Mouse (Mus musculus): ENCODE data around the gene Gm4969.

DNA sequence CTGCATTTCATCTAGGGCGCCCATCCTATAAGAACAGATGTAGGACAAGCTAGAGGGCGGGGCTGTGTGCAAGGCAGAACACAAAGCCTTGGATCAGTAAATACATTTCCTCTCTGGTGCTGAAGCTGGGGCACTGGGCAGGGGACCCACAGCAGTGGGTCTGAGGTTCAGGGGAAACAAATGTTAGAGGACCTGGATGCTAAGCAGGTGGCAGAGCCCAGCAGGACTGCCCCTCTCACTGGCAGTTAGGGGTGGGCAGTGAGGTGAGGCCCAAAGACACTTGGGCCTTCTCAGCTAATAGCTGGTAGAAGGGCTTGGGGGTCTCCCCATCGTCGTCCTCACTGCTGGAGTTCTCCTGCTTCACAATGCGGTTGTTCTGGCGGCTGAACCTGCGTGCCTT lies 19.4 kb downstream of the Gm4969 start:
- TF ChIP-seq POLR2AphosphoS5 (IDR thresholded peaks at IDR 0.05; ENCODE audit: borderline replicate concordance, low read depth, low read length) = no peak
- no peak for TF ChIP-seq CTCF (IDR thresholded peaks at IDR 0.05 in 2 of 3, conservative IDR thresholded peaks at IDR 0.05 in 1 of 3; ENCODE audit: control insufficient read depth in 1 of 3, insufficient read depth in 1 of 3, low read depth in 2 of 3, low read length in 3 of 3, poor library complexity in 1 of 3, severe bottlenecking in 1 of 3)
- TF ChIP-seq GATA1 (IDR thresholded peaks at IDR 0.05; ENCODE audit: low read depth, low read length) = no peak
- TF ChIP-seq POLR2A (IDR thresholded peaks at IDR 0.05; ENCODE audit: control insufficient read depth in 1 of 2, insufficient read depth in 1 of 2, low read depth in 1 of 2, low read length in 2 of 2, poor library complexity in 1 of 2) = no peak
- TF ChIP-seq EP300 (IDR thresholded peaks at IDR 0.05; ENCODE audit: low read depth in 1 of 2, low read length in 2 of 2) = no peak
- no peak for TF ChIP-seq ETS1 (IDR thresholded peaks at IDR 0.05; ENCODE audit: low read depth, low read length)
- no peak for TF ChIP-seq CHD2 (IDR thresholded peaks at IDR 0.05; ENCODE audit: low read length)
- no peak for TF ChIP-seq MEF2A (IDR thresholded peaks at IDR 0.05; ENCODE audit: extremely low read depth, insufficient replicate concordance, low read depth, low read length, poor library complexity, severe bottlenecking)
- no peak for TF ChIP-seq NELFE (IDR thresholded peaks at IDR 0.05; ENCODE audit: low read depth, low read length)
- no peak for TF ChIP-seq CHD1 (IDR thresholded peaks at IDR 0.05; ENCODE audit: low read depth, low read length)
- no peak for TF ChIP-seq KAT2A (conservative IDR thresholded peaks at IDR 0.05; ENCODE audit: low read depth, low read length)
